Comparison of ENCODE assay signal across 21 mouse cellular contexts in the genomic region with DNA sequence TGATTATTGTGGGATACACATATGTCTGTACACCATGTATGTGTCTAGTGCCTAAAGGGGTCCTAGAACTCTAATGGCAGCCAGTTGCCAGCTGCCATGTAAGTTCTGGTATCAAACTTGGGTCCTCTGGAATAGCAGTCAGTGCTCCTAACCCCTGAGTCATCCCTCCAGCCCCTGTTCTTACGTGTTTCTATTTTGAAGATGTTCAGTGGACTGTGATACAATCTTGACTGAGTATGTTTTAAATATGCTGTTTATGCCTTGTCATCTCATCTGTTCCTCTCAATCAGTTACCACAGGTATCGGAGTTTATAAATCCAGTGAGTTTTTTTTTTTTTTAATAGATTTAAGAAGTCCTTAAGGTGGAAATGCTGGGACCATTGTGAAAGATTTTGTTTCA. TPM values are rescaled to one million over a fixed set of nuclear protein-coding genes. Genes with fewer than 3 reads are reported as not detected.
DNase-seq lines count a peak whose midpoint lies in the region; ATAC-seq lines count a peak whose summit lies in the region.
"Had no signal": no experiment of that assay in that cellular context is flagged by ENCODE, and none has a peak within 500 bp of the region (broad histone marks: within the 10 kb centered on the region; RNA-seq: fewer than 3 reads in every experiment).

No protein-coding gene starts in this region.

- H3K4me1 ChIP-seq in forebrain, embryonic 13.5 days = peaks cover 12% of the 10 kb centered on the region; the same call in 1 of the 2 replicates

- H3K27me3 ChIP-seq in forebrain, embryonic 13.5 days = no peaks in the 10 kb centered on the region
- H3K27me3 ChIP-seq: hindbrain, embryonic 13.5 days; intestine, embryonic 15.5 days; Patski had no signal

- ATAC-seq in forebrain, embryonic 13.5 days = no peak
- ATAC-seq: forebrain, embryonic 14.5 days; hindbrain, embryonic 16.5 days; Patski had no signal

- no peaks in the 10 kb centered on the region for H3K36me3 ChIP-seq in forebrain, embryonic 13.5 days (ENCODE audit: poor library complexity, severe bottlenecking)
- H3K36me3 ChIP-seq: hindbrain, embryonic 10.5 days; hindbrain, embryonic 13.5 days; intestine, embryonic 15.5 days had no signal

- 96% methylated on average over 2 of the region's 2 CpGs for WGBS in forebrain, embryonic 13.5 days

- H3K27ac ChIP-seq in forebrain, embryonic 13.5 days = no peak overlapping the region
- H3K27ac ChIP-seq: forebrain, embryonic 10.5 days; hindbrain, embryonic 10.5 days; hindbrain, embryonic 13.5 days; intestine, embryonic 15.5 days had no signal

- intact Hi-C loops in heart, postnatal 36 days (cut with DNase I) = loop anchor here (2.0 kb wide), 1 partner anchor 257 kb away; no protein-coding TSS in a partner anchor

- H3K9me3 ChIP-seq in forebrain, embryonic 13.5 days (replicated peaks) = no peaks in the 10 kb centered on the region
- H3K9me3 ChIP-seq: forebrain, embryonic 10.5 days; hindbrain, embryonic 10.5 days; hindbrain, embryonic 13.5 days; intestine, embryonic 15.5 days had no signal

- H3K4me2 ChIP-seq in forebrain, embryonic 13.5 days = no peak overlapping the region
- H3K4me2 ChIP-seq: heart, embryonic 11.5 days; hindbrain, embryonic 13.5 days; intestine, embryonic 15.5 days had no signal

- H3K4me3 ChIP-seq in forebrain, embryonic 13.5 days = no peak overlapping the region
- H3K4me3 ChIP-seq: forebrain, embryonic 10.5 days; hindbrain, embryonic 10.5 days; hindbrain, embryonic 13.5 days; intestine, embryonic 15.5 days had no signal

- peak; percentile 61 for DNase-seq in 416B (ENCODE audit: low read depth)
- DNase-seq in A20 (ENCODE audit: low read depth, low spot score) = peak; percentile 37
- DNase-seq in Muller cell, postnatal 12 days (ENCODE audit: inconsistent ontology term) = peak; percentile 20
- no peak for DNase-seq in lung, postnatal 25 days (ENCODE audit: low spot score)
- DNase-seq in heart, postnatal 36 days = no peak
- DNase-seq: adrenal gland, postnatal 10 days; adrenal gland, postnatal 36 days; cerebellum, adult 18-20 months; cerebellum, adult 9-10 months; cerebellum, postnatal 14 days; gastrocnemius, postnatal 14 days; heart, adult 11 months had no signal

- no peak overlapping the region for H3K9ac ChIP-seq in forebrain, embryonic 13.5 days
- H3K9ac ChIP-seq: hindbrain, embryonic 13.5 days; intestine, embryonic 15.5 days had no signal

RNA-seq across cellular contexts. Expression of a gene that starts 27.3 kb away (rescaled TPM):
- 10 to 100 TPM; 55.4 to 61.8 TPM for total RNA-seq in heart, postnatal 36 days (2021)
- polyA plus RNA-seq in forebrain, embryonic 13.5 days (2015; fragmentation: Nextera tagmentation; extraction: Ambion mirVana) = 75.8 and 81.4 TPM in 2 replicates

Comparison
In these comparisons a context has a peak if more than half of its experiments do, and no peak if none do; other contexts are left out.
1. DNase-seq: peak in 416B (single experiment), A20 (single experiment) and Muller cell, postnatal 12 days (single experiment); none in lung, postnatal 25 days (single experiment) and heart, postnatal 36 days (0 of 2).